Mouse (Mus musculus) cerebellum, adult 2 months (tissue): ENCODE data around the gene Rasal1.

Source experiments
- CTCF ChIP-seq: fragments of 200-500 bp; IDR thresholded peaks from 2 replicates; pipeline ENCODE4 v1.5.1; 2011; ENCODE audit warnings: low read depth, mild to moderate bottlenecking, control low read depth, low read length, moderate library complexity, borderline replicate concordance; ENCODE audit not compliant: insufficient read depth
- POLR2A ChIP-seq: fragments of 200-500 bp; IDR thresholded peaks from 2 replicates; pipeline ENCODE4 v1.6.1; 2011; ENCODE audit warnings: low read length, control low read depth, borderline replicate concordance; ENCODE audit not compliant: insufficient read depth

- TF ChIP-seq CTCF (no peak), POLR2A (no peak)
Measured at GRCm38 (mm10) chr5:120647814-120648491, 659 bp upstream of the Rasal1 start.
